Mouse (Mus musculus) bone marrow, adult 2 months (tissue): ENCODE results near the gene Sgsh. TPM values are rescaled to one million over a fixed set of nuclear protein-coding genes. Genes with fewer than 3 reads are reported as not detected.

Experiments
- H3K27ac ChIP-seq: fragments of 200-500 bp; 2 replicates; pipeline ENCODE4 v1.5.1; 2012; ENCODE audit warnings: low read depth, mild to moderate bottlenecking, control low read depth, inconsistent platforms, low read length; ENCODE audit not compliant: control insufficient read depth, poor library complexity, insufficient read depth
- H3K4me1 ChIP-seq: fragments of 200-500 bp; 2 replicates; pipeline ENCODE4 v1.6.1; 2011; ENCODE audit warnings: low read length; ENCODE audit not compliant: control insufficient read depth, insufficient read depth
- H3K4me3 ChIP-seq: fragments of 200-500 bp; replicated peaks from 2 replicates; pipeline ENCODE3; 2011; ENCODE audit warnings: mild to moderate bottlenecking, low read depth, low read length, control low read depth; ENCODE audit not compliant: control insufficient read depth
- CTCF ChIP-seq: fragments of 200-500 bp; IDR thresholded peaks from 2 replicates; pipeline ENCODE4 v1.5.1; 2011; ENCODE audit warnings: low read length, control low read depth; ENCODE audit not compliant: control insufficient read depth, insufficient read depth
- POLR2A ChIP-seq: fragments of 200-500 bp; IDR thresholded peaks from 2 replicates; pipeline ENCODE4 v1.6.1; 2011; ENCODE audit warnings: low read depth, mild to moderate bottlenecking, control low read depth, low read length, borderline replicate concordance; ENCODE audit not compliant: control insufficient read depth
- WGBS: fragments of 180-500 bp; shearing (Covaris S2); methylation state at CpG from one replicate; pipeline ENCODE4 v1.1.7; 2018; 5-methylcytosine and 5-hydroxymethylcytosine counted together
- polyA plus RNA-seq: library from polyadenylated mRNA; stranded (reverse); fragments of >200 nt; gene quantifications from 2 replicates; pipeline ENCODE4 v1.2.4, GENCODE M21; 2011; ENCODE audit warnings: low replicate concordance; ENCODE audit not compliant: missing spikeins, insufficient read depth, insufficient read length

Sgsh gene
- 5.6 and 12.0 TPM in 2 replicates for polyA plus RNA-seq

DNA sequence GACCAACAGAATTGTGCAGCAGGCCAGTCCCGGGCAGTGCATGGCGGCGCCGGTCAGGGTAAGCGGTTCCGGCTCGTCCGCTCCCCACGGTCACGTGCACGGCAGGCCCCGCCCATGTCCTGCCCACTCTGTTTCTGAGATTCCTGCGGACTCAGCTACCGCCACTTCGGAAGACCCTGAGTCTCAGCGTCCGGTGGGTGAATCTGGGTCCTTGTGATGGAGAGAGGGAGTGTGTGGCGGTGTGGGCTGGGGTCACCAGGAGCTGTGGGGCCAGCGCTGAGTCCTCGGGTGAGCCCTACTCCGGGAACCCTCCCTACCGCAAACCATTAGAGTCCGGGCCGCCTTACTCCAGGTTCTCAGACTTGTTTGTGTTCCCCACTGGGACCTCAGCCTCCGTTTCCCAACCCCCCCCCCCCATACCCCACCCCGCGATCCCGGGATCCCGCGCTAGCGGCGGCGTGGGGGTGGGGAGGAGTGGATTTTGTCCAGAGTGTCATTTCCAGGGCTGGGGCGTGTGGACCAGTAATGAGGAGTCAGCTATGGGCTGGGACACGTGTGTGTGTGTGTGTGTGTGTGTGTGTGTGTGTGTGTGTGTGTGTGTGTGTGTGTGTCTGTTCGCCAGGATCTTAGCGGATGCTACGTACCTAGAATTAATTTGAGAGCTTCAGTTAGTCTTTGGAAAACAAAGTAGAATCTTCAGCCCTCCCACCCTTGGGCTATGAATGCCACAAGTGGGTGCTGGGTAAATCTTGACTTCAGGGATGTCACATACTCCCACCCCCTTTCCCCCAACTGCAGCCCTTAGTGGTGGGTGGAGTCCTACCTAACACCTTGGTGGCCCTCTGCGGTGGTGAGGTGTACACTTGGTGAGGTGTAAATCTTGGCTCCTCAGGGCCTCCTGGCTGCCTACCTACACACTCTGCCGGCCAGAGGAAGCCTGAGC lies at the start of gene Sgsh, which contains the start of gene Slc26a11:
Sgsh (minus strand) TSS at position 94 of the 943 bp plus-strand sequence.
Slc26a11 (plus strand) TSS at position 115 of the 943 bp plus-strand sequence.
- Histone ChIP-seq H3K4me3 (peak within 1 kb of the TSS; percentile 91), H3K27ac (peak within 1 kb of the TSS; percentile 89), H3K4me1 (peaks cover 16% of the 10 kb centered on the region)
- 3% methylated on average over 40 of the region's 40 CpGs for WGBS
- TF ChIP-seq POLR2A: peak; percentile 81
- no peak for TF ChIP-seq CTCF

- TF ChIP-seq CTCF (peak; percentile 95), POLR2A (no peak)
- Histone ChIP-seq H3K27ac (no peak overlapping the region), H3K4me1 (no peaks in the 10 kb centered on the region), H3K4me3 (no peak overlapping the region)
- WGBS: 74% methylated on average over 5 of the region's 5 CpGs
These were observed 49.3 kb upstream of the Sgsh start for GRCm38 (mm10) chr11:119404627-119405026.

GRCm38 (mm10) chr11:119402501-119403160 lies 47.3 kb upstream of the Sgsh start:
- no peaks in the 10 kb centered on the region for H3K4me1 ChIP-seq
- whole genome bisulfite sequencing: 82% methylated on average over 11 of the region's 11 CpGs
- TF ChIP-seq CTCF (no peak), POLR2A (no peak)
- no peak overlapping the region for H3K4me3 ChIP-seq
- H3K27ac ChIP-seq: no peak overlapping the region

DNA sequence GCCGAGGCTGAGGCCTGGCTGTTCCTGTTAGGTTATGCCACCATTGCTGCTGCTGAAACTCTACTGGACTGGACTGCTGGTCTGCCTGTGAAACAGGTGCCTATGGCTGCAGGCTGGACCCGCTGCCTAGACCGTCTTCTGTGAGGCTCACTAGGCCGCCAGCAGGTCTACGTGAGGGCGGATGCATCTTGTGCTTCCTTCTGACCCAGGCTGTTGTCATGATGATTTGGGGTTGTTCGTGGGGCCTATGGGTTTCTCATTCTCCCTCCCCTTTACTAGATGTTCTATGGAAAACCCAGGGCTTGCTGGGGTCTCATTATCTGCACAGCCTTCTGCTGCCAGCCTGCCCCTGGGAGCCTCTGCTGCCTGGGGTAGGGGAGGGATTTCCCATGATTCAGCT lies 41.1 kb upstream of the Sgsh start:
- Histone ChIP-seq H3K4me1 (peaks cover 4% of the 10 kb centered on the region), H3K4me3 (no peak overlapping the region), H3K27ac (no peak overlapping the region)
- 92% methylated on average over 7 of the region's 7 CpGs for WGBS
- TF ChIP-seq CTCF: no peak
- no peak for TF ChIP-seq POLR2A

GRCm38 (mm10) chr11:119395931-119396330 lies 40.6 kb upstream of the Sgsh start:
- WGBS: 87% methylated on average over 13 of the region's 13 CpGs

DNA sequence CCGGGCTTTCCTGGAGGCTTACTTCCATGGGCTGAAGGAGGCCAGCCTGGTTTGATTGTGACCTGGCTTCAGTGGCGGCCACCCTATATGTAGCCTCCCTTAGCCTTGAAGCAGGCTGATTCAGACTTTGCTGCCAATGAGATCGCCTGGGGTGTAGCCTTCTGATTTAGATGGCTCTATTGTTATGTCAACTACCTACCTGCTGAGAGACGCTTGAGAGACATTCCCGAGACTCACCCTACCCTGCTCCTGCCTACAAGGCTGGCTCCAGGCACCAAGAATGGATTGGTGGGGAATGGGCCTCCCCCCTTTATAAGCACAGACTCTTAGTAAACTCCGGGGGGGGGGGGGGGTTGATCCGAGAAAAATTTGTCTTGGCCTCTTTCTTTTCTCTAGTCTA lies 40.1 kb upstream of the Sgsh start:
- no peak overlapping the region for H3K27ac ChIP-seq
- WGBS: 72% methylated on average over 7 of the region's 7 CpGs
- H3K4me3 ChIP-seq: no peak overlapping the region
- peaks cover 4% of the 10 kb centered on the region for H3K4me1 ChIP-seq
- TF ChIP-seq CTCF (no peak), POLR2A (no peak)

More at GRCm38 (mm10) chr11:119395931-119396330, 40.6 kb upstream of the Sgsh start:
- peaks cover 4% of the 10 kb centered on the region for H3K4me1 ChIP-seq
- H3K27ac ChIP-seq: no peak overlapping the region
- no peak for TF ChIP-seq CTCF
- no peak for TF ChIP-seq POLR2A
- H3K4me3 ChIP-seq: no peak overlapping the region

DNA sequence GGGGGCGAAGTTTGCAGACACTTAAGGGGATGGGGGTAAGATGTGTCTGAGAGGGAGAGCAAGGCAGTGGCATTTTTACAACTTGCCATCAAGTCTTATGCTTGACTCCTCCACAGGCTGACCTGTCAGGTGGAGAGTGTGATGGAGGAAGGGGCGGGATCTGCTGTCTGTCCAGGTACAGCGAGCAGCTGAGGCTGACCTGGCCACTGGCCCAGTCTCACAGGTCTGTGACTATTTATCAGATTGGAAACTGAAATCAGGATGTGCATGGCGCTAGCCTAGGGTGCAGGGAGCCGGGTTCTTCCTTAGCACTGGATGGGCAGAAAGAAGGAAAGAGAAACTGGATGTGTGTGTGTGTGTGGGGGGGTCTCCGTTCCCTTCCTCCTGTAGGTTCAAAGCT lies 38.9 kb upstream of the Sgsh start:
- WGBS: 34% methylated on average over 6 of the region's 6 CpGs
- Histone ChIP-seq H3K27ac (no peak overlapping the region), H3K4me1 (peaks cover 4% of the 10 kb centered on the region), H3K4me3 (peak overlapping the region; percentile 55)
- TF ChIP-seq POLR2A (no peak), CTCF (no peak)

DNA sequence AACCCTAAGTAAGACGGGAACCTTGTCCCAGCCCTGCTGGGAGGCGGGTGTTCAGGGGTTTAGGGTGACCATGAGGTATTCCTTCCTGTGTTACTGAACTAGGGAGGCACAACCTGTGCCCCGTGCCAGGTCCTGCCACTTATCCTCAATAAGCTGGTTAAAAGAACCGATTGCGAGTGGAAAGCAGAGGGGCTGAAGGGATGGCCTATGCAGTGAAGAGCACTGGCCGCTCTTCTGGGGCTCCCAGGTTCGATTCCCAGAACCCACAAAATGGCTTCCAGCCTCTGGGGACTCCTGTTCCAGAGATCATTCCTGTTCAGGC lies 38.1 kb upstream of the Sgsh start:
- Histone ChIP-seq H3K4me1 (peaks cover 4% of the 10 kb centered on the region), H3K4me3 (peak overlapping the region; percentile 88), H3K27ac (peak overlapping the region; percentile 63)
- WGBS: 2% methylated on average over 7 of the region's 7 CpGs
- TF ChIP-seq CTCF: no peak
- no peak for TF ChIP-seq POLR2A
